Mouse (Mus musculus) heart, adult 18-20 months (tissue): ENCODE measurements at regions not wholly inside any gene's neighbourhood (a gene's known extent, or its start where the extent isn't known, plus 50 kb on each side); places are given as distances from the start of the nearest gene placed in this dataset.

Source experiments
- DNase-seq, 2 experiments: peaks; one replicate each; pipeline ENCODE4 v3.0.0; 2021 to 2022; ENCODE audit warnings: mixed read lengths in 1 of 2

DNA sequence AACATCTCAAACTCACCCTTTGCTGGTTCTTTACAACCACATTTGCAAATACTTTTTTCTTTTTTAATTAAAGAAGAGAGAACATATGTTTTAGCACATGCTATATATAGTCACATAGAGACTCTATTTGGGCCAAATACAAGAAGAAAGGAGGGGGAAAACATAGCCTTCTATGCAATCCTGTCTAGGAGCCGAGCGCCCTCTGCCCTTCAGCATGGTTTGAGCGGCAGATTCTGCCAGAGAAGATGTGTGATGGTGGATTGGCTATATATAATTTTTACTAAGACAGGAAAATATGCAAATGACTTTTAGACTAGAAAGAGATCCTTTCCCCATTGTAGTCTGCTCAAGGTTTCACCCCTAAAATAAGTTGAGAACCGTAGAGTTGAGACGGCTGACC lies 60.0 kb upstream of the Myom1 start:
- DNase-seq, result no peak

DNA sequence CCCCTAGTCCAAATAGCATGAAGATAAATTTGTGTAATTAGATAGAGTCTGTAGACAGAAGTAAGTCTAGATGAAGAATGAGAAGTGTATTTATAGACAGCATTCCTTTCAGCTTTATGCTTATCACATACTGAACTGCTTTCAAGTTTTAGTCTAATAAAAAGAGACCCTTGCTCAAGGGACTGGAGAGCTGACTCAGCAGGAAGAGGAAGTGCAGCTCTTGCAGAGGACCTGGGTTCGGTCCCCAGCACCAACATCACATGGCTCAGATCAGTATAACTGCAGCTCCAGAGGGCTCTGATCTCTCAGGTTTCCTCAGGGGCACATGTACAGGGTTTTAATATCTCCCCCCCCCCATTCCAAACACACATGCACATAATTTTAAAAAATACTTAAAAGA lies 68.2 kb upstream of the Myom1 start:
- no peak for DNase-seq

DNA sequence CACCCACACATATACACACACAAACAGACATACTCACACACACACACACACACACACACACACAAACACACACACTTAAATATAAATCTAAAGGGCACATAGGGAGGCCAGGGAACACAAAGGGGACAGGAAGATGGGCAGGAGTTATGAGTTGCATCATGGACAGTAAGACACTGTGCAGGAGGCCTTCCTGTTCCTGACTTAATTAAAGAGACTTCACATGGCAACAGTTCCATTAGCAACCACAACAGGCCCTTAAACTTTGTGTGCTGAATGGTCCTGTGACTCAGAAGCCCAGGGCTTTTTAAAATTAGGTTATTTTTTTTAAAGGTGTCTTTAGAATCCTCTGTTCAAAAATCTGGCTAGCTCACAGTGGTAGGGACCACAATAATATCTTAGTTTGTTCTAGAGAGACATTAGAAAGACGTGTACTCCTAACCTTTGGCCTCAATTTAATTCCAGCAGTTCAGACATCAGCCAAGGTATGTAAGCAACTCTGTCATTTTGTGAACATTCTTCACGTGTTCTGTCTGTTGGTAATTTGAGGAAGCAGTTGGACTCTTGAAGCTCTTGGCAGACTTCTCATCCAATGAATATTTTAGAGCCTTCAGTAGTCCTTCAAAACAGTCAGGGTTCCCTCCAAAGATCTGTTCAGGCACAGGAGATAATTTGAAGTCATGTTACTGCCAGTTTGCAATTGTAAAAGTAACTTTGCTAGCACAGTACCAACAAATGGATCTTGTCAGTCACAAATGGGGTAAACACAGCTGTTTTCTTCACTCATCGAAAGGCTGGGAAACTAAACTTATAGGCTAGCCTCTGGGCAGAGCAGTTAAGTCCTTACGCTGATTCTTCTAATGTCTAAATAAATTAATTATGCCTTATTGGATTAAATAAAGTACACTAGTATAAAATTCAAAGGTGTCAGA lies 69.0 kb upstream of the Myom1 start:
- DNase-seq, result no peak

DNA sequence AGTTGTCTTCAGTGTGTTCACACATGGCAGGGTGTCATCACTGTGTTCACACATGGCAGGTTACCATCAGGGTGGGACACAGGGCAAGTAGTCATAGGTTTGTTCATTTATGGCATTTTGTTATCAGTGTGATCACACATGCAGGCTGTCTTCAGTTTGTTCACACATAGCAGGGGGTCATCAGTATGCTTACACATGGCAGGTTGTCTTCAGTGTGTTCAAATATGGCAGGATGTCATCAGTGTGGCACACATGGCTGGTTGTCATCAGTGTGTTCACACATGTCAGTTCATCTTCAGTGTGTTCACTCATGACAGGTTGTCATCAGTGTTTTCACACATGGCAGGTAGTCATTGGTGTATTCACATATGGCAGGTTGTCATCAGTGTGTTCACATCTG lies 69.9 kb upstream of the Myom1 start:
- no peak for DNase-seq

DNA sequence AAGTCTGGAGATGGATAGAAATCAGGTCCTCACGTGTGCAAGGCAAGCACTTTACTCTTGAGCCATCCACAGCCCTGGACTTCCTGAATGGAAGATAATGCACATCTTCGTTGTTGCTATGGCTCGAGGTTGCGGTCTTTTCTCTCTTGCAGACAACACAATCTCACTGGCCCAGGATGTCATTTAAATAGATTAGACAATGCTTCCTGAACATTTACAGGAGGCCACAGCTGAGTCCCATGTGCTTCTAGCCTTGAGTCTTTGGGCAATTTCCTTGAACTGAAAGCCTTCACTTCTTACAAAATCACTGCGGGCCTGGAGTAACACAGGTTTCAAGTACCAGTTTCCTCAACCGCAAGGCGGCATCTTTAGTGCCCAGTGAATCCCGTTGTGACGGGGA lies 71.8 kb upstream of the Myom1 start:
- DNase-seq, result no peak

DNA sequence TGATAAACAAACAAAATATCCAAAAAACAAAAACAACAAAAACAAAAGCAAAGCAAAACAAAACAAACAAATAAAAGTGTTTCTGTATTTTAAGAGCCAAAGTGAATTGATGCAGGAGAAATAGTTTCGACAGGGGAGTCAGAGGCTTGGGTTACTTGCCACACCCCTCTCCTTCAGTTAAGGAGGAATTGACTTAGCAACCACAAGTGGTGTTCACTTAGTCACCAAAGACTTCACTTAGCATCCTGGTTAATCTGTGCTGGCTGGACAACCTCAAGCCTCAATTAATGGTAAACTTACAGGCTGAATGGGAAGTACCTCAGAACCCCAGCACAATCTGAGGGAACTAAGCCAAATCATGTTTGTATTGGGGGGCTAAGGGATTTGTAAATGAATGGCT lies 72.9 kb upstream of the Myom1 start:
- DNase-seq, result no peak

DNA sequence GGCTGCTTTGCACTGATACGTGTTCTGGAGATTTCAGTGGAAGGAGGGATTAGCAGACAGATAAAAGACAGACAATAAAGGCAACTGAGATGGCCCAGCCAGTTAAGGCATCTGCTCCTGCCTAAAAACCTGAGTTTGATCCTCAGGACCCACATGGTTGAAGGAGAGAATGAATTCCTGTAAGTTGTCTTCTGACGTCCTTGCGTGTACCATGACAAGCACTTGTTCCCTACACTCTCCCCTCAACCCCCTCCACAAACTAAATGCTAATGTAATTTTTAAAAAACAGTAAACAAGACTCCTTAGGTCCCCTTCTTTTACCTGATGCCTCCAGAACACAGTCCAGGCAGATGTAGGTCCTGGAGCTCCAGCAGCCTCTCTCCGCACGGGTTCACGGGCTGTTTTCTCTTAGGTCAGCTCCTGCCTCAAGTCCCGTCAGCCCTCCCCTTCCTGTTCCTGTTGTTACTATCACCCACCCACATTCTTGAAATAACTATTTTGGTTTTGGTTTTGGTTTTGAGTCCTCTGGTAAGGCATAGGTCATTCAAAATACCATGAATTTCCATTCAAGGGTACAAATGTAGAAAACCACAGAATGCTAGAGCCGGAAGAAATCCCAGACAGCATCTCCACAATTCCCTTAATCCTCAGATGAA lies 71.3 kb upstream of the Tgif1 start:
- peak; percentile 25 to 50 for DNase-seq

DNA sequence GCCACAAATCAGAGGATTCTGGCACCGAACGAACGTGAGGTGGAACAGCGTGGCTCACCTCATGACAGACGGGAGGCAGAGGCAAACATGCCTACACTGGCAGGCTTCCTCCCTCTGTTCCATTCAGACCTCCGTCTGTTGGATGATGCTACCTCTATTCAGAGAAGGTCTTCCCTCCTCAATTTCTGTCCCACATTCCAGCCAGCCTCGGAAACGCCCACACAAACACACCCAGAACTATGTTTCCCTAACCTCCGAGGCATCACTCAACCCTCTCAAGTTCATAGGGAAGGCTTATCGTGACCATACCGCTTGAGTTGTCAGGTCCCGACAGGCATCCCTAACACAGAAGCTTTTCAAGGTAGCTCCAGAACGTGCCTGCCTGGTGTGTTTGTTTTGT lies 68.3 kb upstream of the Tgif1 start:
- no peak for DNase-seq

DNA sequence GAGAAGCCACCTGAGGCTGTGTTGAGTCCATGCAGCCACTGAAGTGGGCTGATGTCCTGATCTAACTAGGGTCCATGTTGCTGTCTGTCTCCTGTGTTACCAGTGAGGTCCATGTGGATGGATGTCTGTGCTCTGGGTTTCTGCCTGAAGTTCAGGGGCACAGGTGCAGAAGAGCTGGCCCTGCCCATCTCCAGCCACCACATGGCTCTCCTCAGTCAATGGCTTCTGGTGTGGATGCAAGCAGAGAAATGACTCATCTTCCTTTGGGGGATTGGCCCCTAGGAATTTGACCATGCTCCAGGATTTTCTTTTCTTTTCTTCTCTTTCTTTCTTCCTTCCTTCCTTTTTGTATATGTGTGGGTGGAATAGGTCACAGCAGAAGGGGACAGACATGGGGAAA lies 66.8 kb upstream of the Tgif1 start:
- DNase-seq, result no peak

DNA sequence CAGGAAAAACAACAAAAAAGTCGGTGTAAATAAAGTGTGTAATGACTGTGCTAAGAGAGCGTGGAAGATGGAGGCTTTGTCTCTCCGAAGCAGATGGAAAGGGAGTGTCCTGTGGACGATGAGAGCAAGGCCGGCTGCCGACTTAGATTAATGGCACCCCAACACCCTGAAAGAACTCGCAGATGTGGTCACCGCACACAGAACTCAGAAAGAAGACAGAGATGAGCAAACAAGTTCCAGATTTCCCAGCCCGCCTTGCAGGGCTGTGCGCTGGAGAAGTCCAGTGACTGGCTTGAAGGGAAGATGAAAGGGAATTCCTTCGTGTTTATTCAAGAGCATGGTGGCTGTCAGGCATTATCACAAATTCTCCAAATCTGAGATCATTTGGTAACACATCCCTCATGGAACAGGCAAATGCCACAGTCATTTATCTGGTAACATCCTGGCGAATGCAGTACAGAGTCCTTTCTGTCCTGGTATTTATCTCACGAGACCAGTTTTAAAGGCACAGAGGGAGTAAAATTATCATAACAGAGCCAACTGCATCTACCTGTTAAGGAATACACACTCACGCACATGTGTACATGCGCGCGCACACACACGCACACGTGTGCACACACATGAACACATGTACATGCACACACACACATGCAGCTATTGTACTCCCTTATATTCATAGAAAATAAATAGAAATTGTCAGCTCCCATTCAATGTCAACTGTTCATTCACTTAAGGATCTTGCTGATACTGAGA lies 64.0 kb upstream of the Tgif1 start:
- no peak for DNase-seq

DNA sequence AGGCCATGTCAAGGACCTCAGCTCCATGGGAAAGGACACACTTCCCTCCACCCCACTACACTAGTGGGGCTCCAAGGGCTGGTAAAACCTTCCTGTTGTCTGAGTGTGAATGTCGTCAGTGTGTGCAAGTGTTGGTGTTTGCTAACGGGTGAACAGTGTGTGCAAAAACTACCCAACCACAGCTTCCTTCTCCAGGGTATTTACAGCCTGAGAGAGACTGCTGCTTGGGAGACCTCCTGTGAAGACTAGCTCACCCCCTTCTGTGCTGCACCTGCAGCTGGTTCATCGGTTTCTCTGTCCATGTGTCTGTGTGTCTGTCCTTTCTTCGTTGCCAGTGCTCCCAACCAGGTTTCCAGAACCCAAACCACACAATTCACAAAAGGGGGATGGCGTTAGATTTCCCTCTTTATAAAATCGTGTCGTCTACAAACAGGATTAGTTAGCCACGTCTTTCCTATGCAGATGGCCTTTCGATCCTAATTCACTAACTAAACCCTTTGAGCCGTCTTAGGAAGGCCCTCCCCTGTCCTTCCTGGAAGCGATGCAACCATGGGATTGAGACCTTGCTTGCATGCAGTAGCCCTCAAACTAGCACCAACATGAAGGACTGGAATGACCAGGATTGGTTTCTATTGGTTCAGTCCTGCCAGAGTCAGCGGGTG lies 62.9 kb upstream of the Tgif1 start:
- no peak for DNase-seq

DNA sequence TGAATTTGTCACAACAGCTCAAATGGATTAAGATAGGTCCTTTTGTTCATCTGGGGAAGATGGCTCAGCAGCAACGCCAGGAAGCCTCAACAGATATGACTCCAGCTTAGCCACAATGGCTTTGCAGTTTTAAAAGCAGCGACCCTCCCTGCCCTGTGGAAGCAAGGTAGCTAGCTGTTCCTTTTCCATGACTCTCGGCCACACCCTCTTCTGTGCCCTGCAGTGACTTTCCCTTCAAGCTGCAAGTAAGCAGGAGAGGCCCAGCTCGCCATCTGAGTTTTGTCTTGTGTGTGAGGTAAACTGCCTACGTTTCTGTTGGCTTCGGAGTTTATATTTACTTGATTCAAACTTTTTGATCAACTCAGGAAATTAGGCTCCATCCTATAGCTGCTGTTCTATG lies 62.1 kb upstream of the Tgif1 start:
- DNase-seq, result no peak

DNA sequence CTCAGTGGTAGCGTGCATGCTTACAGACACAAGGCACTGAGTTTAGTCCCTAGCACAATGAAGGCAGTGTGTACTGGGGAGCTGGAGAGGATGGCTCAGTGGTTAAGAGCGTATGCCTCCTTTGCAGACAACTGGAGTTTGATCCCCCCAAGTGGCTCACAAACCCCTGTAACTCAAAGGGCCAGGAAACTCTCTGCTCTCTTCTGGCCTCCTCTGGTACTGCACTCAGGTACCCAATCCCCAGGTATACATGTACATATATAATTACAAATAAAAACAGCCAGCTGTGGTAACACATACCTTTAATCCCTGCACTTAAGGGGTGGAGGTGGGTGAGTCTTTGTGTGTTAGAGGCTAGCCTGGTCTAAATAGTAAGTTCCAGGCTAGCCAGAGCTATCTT lies 56.9 kb upstream of the Tgif1 start:
- DNase-seq, result no peak

DNA sequence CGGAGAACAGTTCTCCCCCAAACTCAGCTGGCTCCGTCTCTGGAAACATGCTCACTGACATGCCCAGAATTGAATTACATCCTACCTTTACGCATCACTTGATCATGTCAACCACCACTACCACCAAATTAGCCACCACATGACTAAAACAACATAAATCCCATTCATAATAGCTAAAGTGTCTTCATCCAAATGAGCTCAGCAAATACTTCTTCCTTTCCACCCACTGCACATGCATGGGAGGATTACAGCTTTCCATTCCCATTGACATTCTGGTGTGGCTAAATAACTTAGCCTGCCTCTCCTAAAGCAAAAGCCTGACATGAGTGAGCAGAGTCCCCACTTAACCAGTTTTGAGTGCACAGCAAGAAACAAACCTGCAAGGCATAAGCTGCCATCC lies 56.2 kb upstream of the Tgif1 start:
- no peak for DNase-seq

DNA sequence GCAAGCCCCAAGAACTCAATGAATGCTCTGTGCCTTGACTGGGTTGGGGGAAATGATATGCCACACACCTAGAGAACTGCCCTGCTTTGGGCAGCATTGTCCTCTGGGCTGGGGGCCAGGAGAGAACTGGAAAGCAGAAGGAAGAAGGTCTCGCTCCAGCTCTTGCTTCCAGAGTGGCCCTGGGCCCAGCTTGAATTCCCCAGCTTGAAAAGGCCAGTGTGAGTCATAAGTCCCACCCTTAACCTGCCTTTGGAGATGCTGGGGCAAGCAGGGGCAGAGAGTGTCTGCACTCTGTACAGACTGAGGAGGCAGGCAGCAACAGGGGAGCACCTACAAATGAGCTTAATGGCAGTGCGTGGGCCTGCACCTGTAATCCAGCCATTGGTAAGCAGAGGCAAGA lies 55.0 kb upstream of the Tgif1 start:
- DNase-seq, result no peak
